In genomic region chr2:122028756-122029700, GRCm38 (mm10) we compare ENCODE assay signal across 7 mouse cellular contexts. TPM values are rescaled to one million over a fixed set of nuclear protein-coding genes. Genes with fewer than 3 reads are reported as not detected.
A peak's percentile ranks its signal among the peaks of the same experiment; 100 is the strongest.
DNase-seq lines count a peak whose midpoint lies in the region; ATAC-seq and TF ChIP-seq lines count a peak whose summit lies in the region.

No protein-coding gene starts in this region.

- peak overlapping the region; percentile 23; the same call in 1 of the 2 replicates for H3K4me2 ChIP-seq in CH12.LX (ENCODE audit: insufficient read depth, low read depth, poor library complexity, severe bottlenecking)
- H3K4me2 ChIP-seq in embryonic facial prominence, embryonic 15.5 days (replicated peaks): peak overlapping the region; percentile 60
- peak overlapping the region; percentile 90 for H3K4me2 ChIP-seq in heart, embryonic 14.5 days (ENCODE audit: low read length)

- no peak for TF ChIP-seq RAD21 in CH12.LX (IDR thresholded peaks at IDR 0.05; ENCODE audit: low read depth, low read length)

- H3K9ac ChIP-seq in CH12.LX (ENCODE audit: insufficient read depth, low read depth): peak overlapping the region; percentile 79
- H3K9ac ChIP-seq in embryonic facial prominence, embryonic 15.5 days: peak overlapping the region; percentile 85
- peak overlapping the region; percentile 94 for H3K9ac ChIP-seq in heart, embryonic 14.5 days (ENCODE audit: low read length)

- no peak for TF ChIP-seq CTCF in CH12.LX (conservative IDR thresholded peaks at IDR 0.05 in 1 of 2, IDR thresholded peaks at IDR 0.05 in 1 of 2; ENCODE audit: low read depth in 2 of 2, low read length in 2 of 2)
- peak; percentile 24 for TF ChIP-seq CTCF in layer of hippocampus, adult 2 months (conservative IDR thresholded peaks at IDR 0.05)

- 1% methylated on average over 71 of the region's 71 CpGs for WGBS in embryonic facial prominence, embryonic 15.5 days
- WGBS in heart, embryonic 14.5 days: under 1% methylated on average over 67 of the region's 71 CpGs

- TF ChIP-seq EP300 in CH12.LX (IDR thresholded peaks at IDR 0.05; ENCODE audit: low read length): no peak

- TF ChIP-seq POLR2A in CH12.LX (IDR thresholded peaks at IDR 0.05; ENCODE audit: low read depth, low read length): no peak

- H3K27ac ChIP-seq in CH12.LX (ENCODE audit: insufficient read depth, low read depth): peak overlapping the region; percentile 39
- peak overlapping the region; percentile 90 for H3K27ac ChIP-seq in embryonic facial prominence, embryonic 15.5 days (replicated peaks)
- H3K27ac ChIP-seq in heart, embryonic 14.5 days (replicated peaks in 1 of 2; ENCODE audit: control insufficient read depth in 1 of 2, insufficient read depth in 1 of 2, low read depth in 2 of 2, low read length in 2 of 2): peak overlapping the region; percentile 74 to 88
- peak overlapping the region; percentile 85 for H3K27ac ChIP-seq in layer of hippocampus, adult 2 months

- H3K4me3 ChIP-seq in CH12.LX (replicated peaks in 1 of 3; ENCODE audit: low read depth in 2 of 3, low read length in 2 of 3, poor library complexity in 1 of 3): peak overlapping the region; percentile 71 to 96 (median 86)
- H3K4me3 ChIP-seq in embryonic facial prominence, embryonic 15.5 days (replicated peaks): peak overlapping the region; percentile 63
- H3K4me3 ChIP-seq in heart, embryonic 14.5 days (ENCODE audit: control insufficient read depth in 1 of 2, insufficient read depth in 1 of 2, low read depth in 1 of 2, low read length in 2 of 2): peak overlapping the region; percentile 71 to 93
- peak overlapping the region; percentile 92 for H3K4me3 ChIP-seq in layer of hippocampus, adult 2 months

- peaks cover 0 to 26% of the 10 kb centered on the region in 2 experiments for H3K36me3 ChIP-seq in CH12.LX (replicated peaks in 1 of 2; ENCODE audit: control insufficient read depth in 1 of 2, insufficient read depth in 1 of 2, low read length in 1 of 2)
- H3K36me3 ChIP-seq in embryonic facial prominence, embryonic 15.5 days: 0 out of 2 replicates have a peak, but pooled peaks cover 13% of the 10 kb centered on the region
- H3K36me3 ChIP-seq in heart, embryonic 14.5 days (ENCODE audit: control insufficient read depth, insufficient read depth, low read length): peaks cover 28% of the 10 kb centered on the region

- dilution Hi-C loops in CH12.LX (cut with MboI; ENCODE audit: extremely low pct_ligation_motif_present, extremely low pct_unique_long_range_greater_than_20kb, low sequenced_read_pairs): no loop called here

- ATAC-seq in embryonic facial prominence, embryonic 15.5 days (ENCODE audit: insufficient number of reproducible peaks, low FRiP score, low TSS enrichment, low read depth): peak; percentile 15; the same call in 1 of the 2 replicates
- ATAC-seq in heart, embryonic 14.5 days (ENCODE audit: insufficient number of reproducible peaks, insufficient read depth, low FRiP score, low read depth): peak; percentile 31

- in situ Hi-C loops in CH12.LX (cut with MboI; ENCODE audit: low pct_ligation_motif_present, low pct_unique_long_range_greater_than_20kb, low sequenced_read_pairs): loop anchor here (10.0 to 25.0 kb wide), 2 partner anchors 154 to 467 kb away; no protein-coding TSS in a partner anchor

- H3K4me1 ChIP-seq in CH12.LX (ENCODE audit: control insufficient read depth in 1 of 2, insufficient read depth in 2 of 2): peaks cover 0 to 24% of the 10 kb centered on the region in 2 experiments; a peak in 2 of 4 replicates
- H3K4me1 ChIP-seq in embryonic facial prominence, embryonic 15.5 days: no peaks in the 10 kb centered on the region
- H3K4me1 ChIP-seq in heart, embryonic 14.5 days (ENCODE audit: control insufficient read depth in 2 of 2, insufficient read depth in 2 of 2, low read length in 2 of 2): peaks cover 0 to 10% of the 10 kb centered on the region in 2 experiments; a peak in 2 of 4 replicates

- no peaks in the 10 kb centered on the region for H3K9me3 ChIP-seq in CH12.LX (replicated peaks; ENCODE audit: low read length)
- H3K9me3 ChIP-seq in embryonic facial prominence, embryonic 15.5 days (replicated peaks): no peaks in the 10 kb centered on the region
- H3K9me3 ChIP-seq in heart, embryonic 14.5 days (ENCODE audit: control insufficient read depth, low read length): no peaks in the 10 kb centered on the region

- H3K79me2 ChIP-seq in CH12.LX (replicated peaks; ENCODE audit: control insufficient read depth, extremely low read depth, insufficient read depth, poor library complexity, severe bottlenecking): peaks cover 51% of the 10 kb centered on the region

- H3K27me3 ChIP-seq in CH12.LX (replicated peaks): no peaks in the 10 kb centered on the region
- H3K27me3 ChIP-seq in embryonic facial prominence, embryonic 15.5 days: no peaks in the 10 kb centered on the region
- H3K27me3 ChIP-seq in heart, embryonic 14.5 days (ENCODE audit: control insufficient read depth, insufficient read depth, low read length): no peaks in the 10 kb centered on the region

- DNase-seq in CH12.LX (ENCODE audit: extremely low read depth): peak; percentile 58
- peak; percentile 58 for DNase-seq in Muller cell, postnatal 12 days (ENCODE audit: inconsistent ontology term)
- peak; percentile 17 to 28 for DNase-seq in layer of hippocampus, adult 2 months (ENCODE audit: low spot score in 2 of 2)
- peak; percentile 38 for DNase-seq in lung, postnatal 14 days
- DNase-seq in right cerebral cortex, adult 2 months (ENCODE audit: low spot score in 2 of 2): peak; percentile 37 to 38

TF ChIP-seq in CH12.LX, 34 proteins besides CTCF, POLR2A, EP300 and RAD21:
- TF ChIP-seq PAX5 (IDR thresholded peaks at IDR 0.05; ENCODE audit: low read length) (no peak), ZNF384 (IDR thresholded peaks at IDR 0.05; ENCODE audit: low read depth, low read length) (no peak), TCF12 (IDR thresholded peaks at IDR 0.05; ENCODE audit: low read depth, low read length) (0 out of 2 replicates have a peak, but pooled peaks have one; percentile 3), BHLHE40 (IDR thresholded peaks at IDR 0.05; ENCODE audit: low read depth, low read length) (0 out of 2 replicates have a peak, but pooled peaks have one; percentile 11), SMC3 (IDR thresholded peaks at IDR 0.05; ENCODE audit: low read depth, low read length) (no peak), USF1 (IDR thresholded peaks at IDR 0.05; ENCODE audit: low read depth, low read length) (no peak), SIN3A (IDR thresholded peaks at IDR 0.05; ENCODE audit: low read length) (peak; percentile 64; the same call in 1 of the 2 replicates), IRF4 (IDR thresholded peaks at IDR 0.05; ENCODE audit: low read depth, low read length) (peak; percentile 25; the same call in 1 of the 2 replicates), UBTF (IDR thresholded peaks at IDR 0.05; ENCODE audit: low read depth, low read length) (peak; percentile 65; the same call in 1 of the 2 replicates), CHD2 (IDR thresholded peaks at IDR 0.05; ENCODE audit: low read length) (peak; percentile 68; the same call in 1 of the 2 replicates), MAX (IDR thresholded peaks at IDR 0.05; ENCODE audit: low read length) (peak; percentile 77), MXI1 (IDR thresholded peaks at IDR 0.05; ENCODE audit: low read depth, low read length) (peak; percentile 91), MYC (IDR thresholded peaks at IDR 0.05; ENCODE audit: low read depth, low read length) (peak; percentile 78)

RNA-seq across cellular contexts. Expression of gene Eif3j1, which starts 0.7 kb away (rescaled TPM):
- total RNA-seq in CH12.LX (2012; rRNA removed) (20.1 and 27.9 TPM in 2 replicates), CH12.LX (2014; rRNA removed) (40.1 and 40.5 TPM in 2 replicates)
- polyA plus RNA-seq in CH12.LX (2012; ENCODE audit: insufficient read length, low read depth): 26.3 and 27.9 TPM in 2 replicates
- polyA plus RNA-seq in embryonic facial prominence, embryonic 15.5 days (2015; fragmentation: Nextera tagmentation; extraction: Ambion mirVana): 11.5 and 12.0 TPM in 2 replicates
- polyA plus RNA-seq in heart, embryonic 14.5 days (2014; fragmentation: Nextera tagmentation; extraction: Ambion mirVana): 11.9 and 13.0 TPM in 2 replicates
- total RNA-seq in layer of hippocampus, adult 2 months (2021): 10 to 100 TPM; 16.5 to 17.8 TPM

Comparison
In these comparisons a context has a peak if more than half of its experiments do, and no peak if none do; other contexts are left out.
1. Peak in every context shown above with its lines: DNase-seq, ATAC-seq, H3K4me3 ChIP-seq and H3K27ac ChIP-seq.
2. H3K27ac ChIP-seq: peak in every context shown above with its lines; median percentile 90 in embryonic facial prominence, embryonic 15.5 days; 85 in layer of hippocampus, adult 2 months; 81 in heart, embryonic 14.5 days; 39 in CH12.LX.
3. H3K4me2 ChIP-seq: peak in every context shown above with its lines; median percentile 90 in heart, embryonic 14.5 days; 60 in embryonic facial prominence, embryonic 15.5 days; 23 in CH12.LX.